Mouse (Mus musculus) liver, postnatal 0 days (tissue): ENCODE data around the gene Ptprd.

Source experiments
- CTCF ChIP-seq: sonication (generic); IDR thresholded peaks from 2 replicates; pipeline ENCODE4 v1.5.1; 2016; ENCODE audit warnings: antibody characterized with exemption, low read depth
- EP300 ChIP-seq: IDR thresholded peaks from 2 replicates; pipeline ENCODE4 v1.6.1; 2016; ENCODE audit warnings: antibody characterized with exemption, low read depth, mild to moderate bottlenecking

- TF ChIP-seq CTCF (no peak), EP300 (no peak)
Measured at GRCm38 (mm10) chr4:77513914-77514628, 697.7 kb downstream of the Ptprd start.
